Mouse (Mus musculus) megakaryocyte, embryonic 14.5 days (primary cell): ENCODE data around the gene Cenpi. TPM values are rescaled to one million over a fixed set of nuclear protein-coding genes. Genes with fewer than 3 reads are reported as not detected.
A peak's percentile ranks its signal among the peaks of the same experiment; 100 is the strongest.
"Not testable (repeated sequence)": the region's sequence is repeated elsewhere in the genome, so short reads cannot be mapped to it uniquely, and the experiment has no call there.

Experiments
- H3K27me3 ChIP-seq: replicated peaks from 2 replicates; pipeline ENCODE3; 2012; ENCODE audit warnings: inconsistent platforms
- H3K36me3 ChIP-seq: replicated peaks from 2 replicates; pipeline ENCODE3; 2012; ENCODE audit warnings: low read length, inconsistent platforms, mixed read lengths
- H3K4me1 ChIP-seq: 2 replicates; pipeline ENCODE4 v1.6.1; 2012; ENCODE audit warnings: inconsistent platforms
- H3K4me3 ChIP-seq: replicated peaks from 2 replicates; pipeline ENCODE3; 2012; ENCODE audit warnings: moderate library complexity, mild to moderate bottlenecking, inconsistent platforms
- H3K9me3 ChIP-seq: 2 replicates; pipeline ENCODE4 v1.6.1; 2012; ENCODE audit warnings: inconsistent platforms
- FLI1 ChIP-seq: IDR thresholded peaks from 2 replicates; pipeline ENCODE4 v1.6.1; 2012; ENCODE audit warnings: low read length, inconsistent platforms, mixed read lengths
- GATA1 ChIP-seq: IDR thresholded peaks from 3 replicates; pipeline ENCODE4 v1.6.1; 2012; ENCODE audit warnings: mixed read lengths, low read length, inconsistent platforms, borderline replicate concordance
- polyA plus RNA-seq: library from polyadenylated mRNA; stranded (reverse); fragments of >175 nt; gene quantifications from 2 replicates; pipeline ENCODE4 v1.2.3, GENCODE M21; 2012; ENCODE audit warnings: low replicate concordance; ENCODE audit not compliant: insufficient read depth

The Cenpi gene
- polyA plus RNA-seq, 1 experiment, result 0.15 TPM

DNA sequence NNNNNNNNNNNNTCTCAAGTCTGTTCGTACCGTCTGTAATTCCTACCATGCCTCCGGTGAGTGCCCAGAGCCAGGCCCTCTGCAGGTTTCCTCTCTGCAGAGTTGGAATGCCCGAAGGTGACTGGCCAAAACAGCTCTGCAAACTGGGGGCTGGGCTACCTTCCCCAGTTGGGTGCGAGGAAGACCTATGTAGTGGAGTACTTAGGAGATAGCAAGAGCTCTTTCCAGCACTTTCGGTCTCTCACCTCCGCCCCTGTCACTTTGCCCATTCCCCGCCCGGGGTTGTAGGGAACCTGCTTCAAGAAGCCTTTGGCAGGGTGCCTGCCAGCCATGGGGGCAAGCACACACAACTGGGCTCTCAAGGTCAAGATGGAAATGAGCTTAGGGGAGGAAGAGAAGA, 11.6 kb upstream of the Cenpi start:
- Histone ChIP-seq H3K36me3 (no peaks in the 10 kb centered on the region), H3K27me3 (peaks cover 46% of the 10 kb centered on the region), H3K4me3 (peak overlapping the region; percentile 42), H3K4me1 (peaks cover 24% of the 10 kb centered on the region), H3K9me3 (no peaks in the 10 kb centered on the region)
- TF ChIP-seq GATA1, result no peak
- TF ChIP-seq FLI1, result no peak

GRCm38 (mm10) chrX:134296737-134297136, 11.1 kb upstream of the Cenpi start:
- Histone ChIP-seq H3K36me3 (no peaks in the 10 kb centered on the region), H3K9me3 (no peaks in the 10 kb centered on the region), H3K27me3 (peaks cover 43% of the 10 kb centered on the region)

GRCm38 (mm10) chrX:134297195-134297594, 10.7 kb upstream of the Cenpi start:
- H3K36me3 ChIP-seq, result no peaks in the 10 kb centered on the region
- H3K27me3 ChIP-seq, result peaks cover 42% of the 10 kb centered on the region
- no peak overlapping the region for H3K4me3 ChIP-seq
- H3K4me1 ChIP-seq, result peaks cover 24% of the 10 kb centered on the region
- no peaks in the 10 kb centered on the region for H3K9me3 ChIP-seq
- TF ChIP-seq FLI1 (no peak), GATA1 (no peak)

More at GRCm38 (mm10) chrX:134296737-134297136, 11.1 kb upstream of the Cenpi start:
- H3K4me1 ChIP-seq, result peaks cover 24% of the 10 kb centered on the region
- H3K4me3 ChIP-seq, result no peak overlapping the region
- TF ChIP-seq FLI1 (no peak), GATA1 (no peak)

DNA sequence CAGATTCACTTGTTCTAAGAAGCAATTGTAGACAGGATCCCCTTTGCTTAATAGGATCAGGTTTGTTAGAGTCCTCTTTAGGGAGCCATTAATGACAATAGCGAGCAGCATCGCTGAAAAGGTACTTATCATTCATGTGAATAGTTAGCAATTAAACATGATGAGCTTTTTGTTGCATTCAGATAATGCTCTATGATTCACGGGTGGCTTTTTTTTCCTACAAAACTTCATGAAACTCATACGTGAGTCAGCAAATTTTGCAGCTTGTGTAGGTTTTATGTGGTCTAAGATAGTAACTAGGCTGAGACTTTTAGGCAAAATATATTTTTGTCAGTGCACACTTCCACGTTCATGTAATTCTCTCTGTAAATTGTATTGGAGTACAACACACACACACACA, 7.7 kb upstream of the Cenpi start:
- peaks cover 20% of the 10 kb centered on the region for H3K4me1 ChIP-seq
- H3K27me3 ChIP-seq, result peaks cover 23% of the 10 kb centered on the region
- no peaks in the 10 kb centered on the region for H3K9me3 ChIP-seq
- no peaks in the 10 kb centered on the region for H3K36me3 ChIP-seq
- no peak for TF ChIP-seq FLI1
- TF ChIP-seq GATA1, result no peak
- H3K4me3 ChIP-seq, result no peak overlapping the region

DNA sequence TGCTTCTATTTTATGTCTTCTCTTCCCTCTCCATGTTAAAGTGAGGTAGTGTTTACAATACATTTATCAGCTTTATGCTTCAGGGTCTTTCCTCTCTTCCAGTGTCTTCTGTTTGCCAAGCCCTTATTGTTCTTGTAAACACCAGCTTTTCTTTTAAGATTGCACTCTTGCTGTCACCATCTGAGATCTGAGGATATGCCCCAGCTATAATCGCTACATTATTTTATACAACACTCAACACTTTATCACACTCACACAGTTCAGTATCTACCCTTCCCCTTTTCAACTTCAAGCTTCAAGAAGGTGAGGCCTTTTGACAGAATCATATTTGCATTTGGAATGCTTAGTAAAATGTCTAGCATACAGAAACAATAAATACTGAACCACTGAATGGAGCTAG, 4.6 kb upstream of the Cenpi start:
- TF ChIP-seq GATA1, result no peak
- TF ChIP-seq FLI1, result no peak
- H3K4me1 ChIP-seq, result no peaks in the 10 kb centered on the region; the same call in 1 of the 2 replicates
- H3K9me3 ChIP-seq, result no peaks in the 10 kb centered on the region
- no peak overlapping the region for H3K4me3 ChIP-seq
- no peaks in the 10 kb centered on the region for H3K36me3 ChIP-seq
- H3K27me3 ChIP-seq, result peaks cover 3% of the 10 kb centered on the region

- peaks cover 12% of the 10 kb centered on the region for H3K36me3 ChIP-seq
- peaks cover 3% of the 10 kb centered on the region for H3K27me3 ChIP-seq
- peaks cover 4% of the 10 kb centered on the region; the same call in 1 of the 2 replicates for H3K4me1 ChIP-seq
- TF ChIP-seq GATA1 (no peak), FLI1 (no peak)
- no peaks in the 10 kb centered on the region for H3K9me3 ChIP-seq
- H3K4me3 ChIP-seq, result peak overlapping the region; percentile 90
Measured at GRCm38 (mm10) chrX:134308275-134308634, 371 bp downstream of the Cenpi start.

- not testable (repeated sequence) for H3K4me1 ChIP-seq, H3K9me3 ChIP-seq, H3K4me3 ChIP-seq, H3K27me3 ChIP-seq
- peaks cover 30% of the 10 kb centered on the region for H3K36me3 ChIP-seq
Measured at GRCm38 (mm10) chrX:134311193-134311592, 3.3 kb downstream of the Cenpi start.

- H3K36me3 ChIP-seq, result peaks cover 33% of the 10 kb centered on the region
- H3K4me1 ChIP-seq, result peaks cover 8% of the 10 kb centered on the region; the same call in 1 of the 2 replicates
- H3K27me3 ChIP-seq, result no peaks in the 10 kb centered on the region
- H3K9me3 ChIP-seq, result no peaks in the 10 kb centered on the region
- no peak overlapping the region for H3K4me3 ChIP-seq
- TF ChIP-seq GATA1, result no peak
- no peak for TF ChIP-seq FLI1
Measured at GRCm38 (mm10) chrX:134319153-134319932, 11.5 kb downstream of the Cenpi start.

GRCm38 (mm10) chrX:134333280-134333679, 25.4 kb downstream of the Cenpi start:
- no peaks in the 10 kb centered on the region for H3K4me1 ChIP-seq
- no peaks in the 10 kb centered on the region for H3K27me3 ChIP-seq
- TF ChIP-seq FLI1 (no peak), GATA1 (no peak)
- H3K9me3 ChIP-seq, result no peaks in the 10 kb centered on the region
- peaks cover 24% of the 10 kb centered on the region for H3K36me3 ChIP-seq
- no peak overlapping the region for H3K4me3 ChIP-seq

GRCm38 (mm10) chrX:134342735-134343134, 34.9 kb downstream of the Cenpi start:
- H3K4me3 ChIP-seq, result no peak overlapping the region
- no peaks in the 10 kb centered on the region for H3K4me1 ChIP-seq
- no peaks in the 10 kb centered on the region for H3K9me3 ChIP-seq
- H3K27me3 ChIP-seq, result peaks cover 2% of the 10 kb centered on the region
- TF ChIP-seq GATA1, result no peak
- no peak for TF ChIP-seq FLI1
- peaks cover 69% of the 10 kb centered on the region for H3K36me3 ChIP-seq

GRCm38 (mm10) chrX:134350205-134350604, 42.3 kb downstream of the Cenpi start:
- H3K9me3 ChIP-seq, result no peaks in the 10 kb centered on the region
- H3K4me3 ChIP-seq, result no peak overlapping the region
- no peaks in the 10 kb centered on the region for H3K27me3 ChIP-seq
- no peaks in the 10 kb centered on the region for H3K4me1 ChIP-seq
- TF ChIP-seq FLI1 (no peak), GATA1 (no peak)
- H3K36me3 ChIP-seq, result peaks cover 29% of the 10 kb centered on the region
